Mouse (Mus musculus) heart, postnatal 14 days (tissue): Measurements from ENCODE around the gene Lclat1. TPM values are rescaled to one million over a fixed set of nuclear protein-coding genes. Genes with fewer than 3 reads are reported as not detected.
A peak's percentile ranks its signal among the peaks of the same experiment; 100 is the strongest.

Experiments used
- DNase-seq, 2 experiments: peaks; one replicate each; pipeline ENCODE4 v3.0.0; 2021 to 2022
- intact Hi-C: fragments of 180-260 bp; cut with DNase I; formaldehyde crosslinking; loops from one replicate; pipeline ENCODE4 v1.15.1; 2025
- total RNA-seq, 2 experiments: library from RNA; stranded (reverse); gene quantifications; 2 replicates each; pipeline ENCODE4 v1.2.3; 2021

The Lclat1 gene
- total RNA-seq, 2 experiments from 2014 or later = 103 to 126 TPM

GRCm38 (mm10) chr17:73229445-73230155 is 121.8 kb downstream of the Lclat1 start:
- intact Hi-C loops = no loop called here

GRCm38 (mm10) chr17:73230340-73230989 is 122.7 kb downstream of the Lclat1 start:
- DNase-seq = peak in 1 of 2 experiments; percentile 60
- intact Hi-C loops = no loop called here

More at GRCm38 (mm10) chr17:73229445-73230155, 121.8 kb downstream of the Lclat1 start:
- no peak for DNase-seq

- intact Hi-C loops = no loop called here
- no peak for DNase-seq
Observed at GRCm38 (mm10) chr17:73231337-73231736, 123.6 kb downstream of the Lclat1 start.

GRCm38 (mm10) chr17:73232593-73232992 is 124.8 kb downstream of the Lclat1 start:
- intact Hi-C loops = no loop called here

GRCm38 (mm10) chr17:73233975-73234374 is 126.2 kb downstream of the Lclat1 start:
- intact Hi-C loops = no loop called here
- no peak for DNase-seq

More at GRCm38 (mm10) chr17:73232593-73232992, 124.8 kb downstream of the Lclat1 start:
- no peak for DNase-seq

- intact Hi-C loops = no loop called here
- peak in 1 of 2 experiments; percentile 41 for DNase-seq
Observed at GRCm38 (mm10) chr17:73237178-73237853, 129.5 kb downstream of the Lclat1 start.

GRCm38 (mm10) chr17:73238501-73238900 is 130.7 kb downstream of the Lclat1 start:
- no peak for DNase-seq
- intact Hi-C loops = no loop called here

- no peak for DNase-seq
- intact Hi-C loops = no loop called here
Observed at GRCm38 (mm10) chr17:73241085-73241848, 133.5 kb downstream of the Lclat1 start.

GRCm38 (mm10) chr17:73243676-73244075 is 135.9 kb downstream of the Lclat1 start:
- intact Hi-C loops = no loop called here
- no peak for DNase-seq

- DNase-seq = no peak
- intact Hi-C loops = no loop called here
Observed at GRCm38 (mm10) chr17:73244596-73244995, 136.8 kb downstream of the Lclat1 start.

GRCm38 (mm10) chr17:73245089-73245684 is 137.4 kb downstream of the Lclat1 start:
- DNase-seq = no peak

GRCm38 (mm10) chr17:73246036-73246435 is 138.3 kb downstream of the Lclat1 start:
- intact Hi-C loops = no loop called here
- no peak for DNase-seq

More at GRCm38 (mm10) chr17:73245089-73245684, 137.4 kb downstream of the Lclat1 start:
- intact Hi-C loops = no loop called here

- no peak for DNase-seq
- intact Hi-C loops = no loop called here
Observed at GRCm38 (mm10) chr17:73246926-73247325, 139.1 kb downstream of the Lclat1 start.

GRCm38 (mm10) chr17:73247758-73248157 is 140.0 kb downstream of the Lclat1 start:
- DNase-seq = no peak
- intact Hi-C loops = no loop called here

- no peak for DNase-seq
- intact Hi-C loops = no loop called here
Observed at GRCm38 (mm10) chr17:73250488-73251141, 142.8 kb downstream of the Lclat1 start.

- no peak for DNase-seq
- intact Hi-C loops = no loop called here
Observed at GRCm38 (mm10) chr17:73251142-73251502, 143.3 kb downstream of the Lclat1 start.

- intact Hi-C loops = no loop called here
- no peak for DNase-seq
Observed at GRCm38 (mm10) chr17:73251812-73252608, 144.2 kb downstream of the Lclat1 start.

- intact Hi-C loops = no loop called here
- DNase-seq = no peak
Observed at GRCm38 (mm10) chr17:73253291-73253969, 145.6 kb downstream of the Lclat1 start.
